Mouse (Mus musculus) heart, postnatal 36 days (tissue): ENCODE measurements around the gene Lrrc20. TPM values are rescaled to one million over a fixed set of nuclear protein-coding genes. Genes with fewer than 3 reads are reported as not detected.
"Not testable (repeated sequence)": the region's sequence is repeated elsewhere in the genome, so short reads cannot be mapped to it uniquely, and the experiment has no call there.

Source experiments
- DNase-seq, 2 experiments: peaks; one replicate each; pipeline ENCODE4 v3.0.0; 2021 to 2022
- intact Hi-C: fragments of 180-260 bp; cut with DNase I; formaldehyde crosslinking; loops from one replicate; pipeline ENCODE4 v1.15.1; 2025
- total RNA-seq, 2 experiments: library from RNA; stranded (reverse); gene quantifications; 2 replicates each; pipeline ENCODE4 v1.2.3; 2021

The Lrrc20 gene
- total RNA-seq, 2 experiments from 2014 or later = 29.5 to 31.6 TPM

DNA sequence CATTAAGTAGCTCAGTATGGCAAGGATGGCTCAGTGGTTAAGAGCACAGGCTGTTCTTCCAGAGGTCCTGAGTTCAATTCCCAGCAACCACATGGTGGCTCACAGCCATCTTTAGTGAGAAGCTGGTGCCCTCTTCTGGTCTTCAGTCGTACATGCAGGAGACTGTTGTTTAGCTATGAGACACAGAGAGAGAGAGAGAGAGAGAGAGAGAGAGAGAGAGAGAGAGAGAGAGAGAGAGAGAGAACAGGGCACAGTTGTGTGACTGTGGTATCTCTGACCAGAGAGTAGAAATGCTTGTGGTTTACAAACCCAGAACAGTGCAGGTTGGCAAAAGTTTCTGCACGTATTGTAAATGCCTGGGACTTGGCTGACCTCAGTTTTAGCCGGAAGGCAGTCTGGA is 148.3 kb downstream of the Lrrc20 start:
- DNase-seq, intact Hi-C loops: not testable (repeated sequence)

DNA sequence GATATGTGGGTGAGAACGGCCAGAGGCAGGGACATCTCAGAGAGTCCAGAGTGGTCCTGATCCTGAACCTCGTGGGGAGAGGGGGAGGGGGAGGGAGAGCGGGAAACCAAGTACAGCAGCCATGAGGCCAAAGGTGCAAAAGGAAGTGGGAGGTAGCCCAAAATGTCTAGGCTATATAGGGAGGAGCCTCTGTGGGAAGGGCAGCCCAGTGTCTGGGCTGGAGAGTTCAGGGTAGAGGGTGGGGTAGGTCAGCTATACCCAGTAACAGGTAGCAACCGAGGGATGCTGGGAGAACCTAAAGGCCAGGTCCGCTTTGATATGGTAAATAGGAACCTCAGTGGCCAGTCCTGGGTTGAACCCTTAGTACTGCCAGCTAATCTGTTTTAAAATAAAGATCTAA is 149.2 kb downstream of the Lrrc20 start:
- no peak for DNase-seq

DNA sequence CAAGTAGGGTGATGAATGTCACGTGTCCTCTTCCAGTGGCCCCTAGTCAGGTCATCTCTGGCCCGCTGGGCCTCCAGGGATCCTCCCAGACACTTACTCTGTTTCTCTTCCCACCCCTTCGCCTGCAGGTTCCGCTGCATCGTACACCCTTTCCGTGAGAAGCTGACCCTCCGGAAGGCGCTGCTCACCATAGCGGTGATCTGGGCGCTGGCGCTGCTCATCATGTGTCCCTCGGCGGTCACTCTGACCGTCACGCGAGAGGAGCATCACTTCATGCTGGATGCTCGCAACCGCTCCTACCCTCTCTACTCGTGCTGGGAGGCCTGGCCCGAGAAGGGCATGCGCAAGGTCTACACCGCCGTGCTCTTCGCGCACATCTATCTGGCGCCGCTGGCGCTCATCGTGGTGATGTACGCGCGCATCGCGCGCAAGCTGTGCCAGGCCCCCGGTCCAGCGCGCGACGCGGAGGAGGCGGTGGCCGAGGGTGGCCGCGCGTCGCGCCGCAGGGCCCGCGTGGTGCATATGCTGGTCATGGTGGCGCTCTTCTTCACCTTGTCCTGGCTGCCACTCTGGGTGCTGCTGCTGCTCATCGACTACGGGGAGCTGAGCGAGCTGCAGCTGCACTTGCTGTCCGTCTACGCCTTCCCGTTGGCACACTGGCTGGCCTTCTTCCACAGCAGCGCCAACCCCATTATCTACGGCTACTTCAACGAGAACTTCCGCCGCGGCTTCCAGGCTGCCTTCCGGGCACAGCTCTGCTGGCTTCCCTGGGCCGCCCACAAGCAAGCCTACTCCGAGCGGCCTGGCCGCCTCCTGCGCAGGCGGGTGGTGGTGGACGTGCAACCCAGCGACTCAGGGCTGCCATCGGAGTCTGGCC is 150.0 kb downstream of the Lrrc20 start:
- intact Hi-C loops = no loop called here
- DNase-seq = peak; percentile 11 to 21

More for the DNA sequence above, 149.2 kb downstream of the Lrrc20 start:
- intact Hi-C loops = no loop called here

GRCm38 (mm10) chr10:61626551-61626950 is 150.9 kb downstream of the Lrrc20 start:
- intact Hi-C loops = no loop called here
- DNase-seq = peak in 1 of 2 experiments; percentile 14

GRCm38 (mm10) chr10:61627195-61627937 is 151.8 kb downstream of the Lrrc20 start:
- no peak for DNase-seq
- intact Hi-C loops = no loop called here

- peak; percentile 46 to 52 for DNase-seq
These were observed 152.3 kb downstream of the Lrrc20 start for GRCm38 (mm10) chr10:61627938-61628250.

More at GRCm38 (mm10) chr10:61627938-61628250, 152.3 kb downstream of the Lrrc20 start:
- intact Hi-C loops = loop anchor here (2.0 kb wide), 1 partner anchor 21 kb away; the partner anchor contains the start of gene Ppa1

Other genes with a start within 250 kb of the Lrrc20 start
- 1 to 10 TPM in 1 of 2 experiments, under 1 TPM in 1; 0.83 to 1.9 TPM for gene Adamts14, start 202.4 kb upstream of the Lrrc20 start, total RNA-seq
- under 1 TPM in 1 of 2 experiments, not detected in 1; 0.11 TPM for gene Prf1, start 178.0 kb upstream of the Lrrc20 start, total RNA-seq
- gene Pald1, start 92.3 kb upstream of the Lrrc20 start, total RNA-seq = 10 to 100 TPM; 19.9 to 21.6 TPM
- under 1 TPM in 1 of 2 experiments, not detected in 1; 0.11 TPM for gene Nodal, start 57.8 kb upstream of the Lrrc20 start, total RNA-seq
- gene Eif4ebp2, start 23.1 kb upstream of the Lrrc20 start, total RNA-seq = 10 to 100 TPM; 65.4 to 74.1 TPM
- gene Npffr1, start 119.7 kb downstream of the Lrrc20 start, total RNA-seq = not detected
- 10 to 100 TPM; 65.3 to 70.5 TPM for gene Ppa1, start 172.8 kb downstream of the Lrrc20 start, total RNA-seq
- 100 to 1,000 TPM; 164 to 177 TPM for gene Sar1a, start 204.5 kb downstream of the Lrrc20 start, total RNA-seq
- 10 to 100 TPM; 22.8 to 23.3 TPM for gene Tysnd1, start 219.7 kb downstream of the Lrrc20 start, total RNA-seq
- gene Aifm2, start 239.5 kb downstream of the Lrrc20 start, total RNA-seq = 10 to 100 TPM; 30.5 to 32.9 TPM